Comparison of ENCODE assay signal across 21 mouse cellular contexts in genomic region chr12:79835521-79835920, GRCm38 (mm10).
DNase-seq lines count a peak whose midpoint lies in the region; TF ChIP-seq lines count a peak whose summit lies in the region.
"Had no signal": no experiment of that assay in that cellular context is flagged by ENCODE, and none has a peak within 500 bp of the region (broad histone marks: within the 10 kb centered on the region; RNA-seq: fewer than 3 reads in every experiment).

No protein-coding gene starts in this region.

- no peaks in the 10 kb centered on the region for H3K36me3 ChIP-seq in testis, adult 2 months (ENCODE audit: control insufficient read depth, insufficient read depth, low read length)
- H3K36me3 ChIP-seq in ES-E14 (ENCODE audit: control insufficient read depth, insufficient read depth, low read length, poor library complexity, severe bottlenecking) = no peaks in the 10 kb centered on the region
- H3K36me3 ChIP-seq: forebrain, embryonic 12.5 days; forebrain, embryonic 15.5 days; heart, embryonic 10.5 days; heart, embryonic 13.5 days; hindbrain, embryonic 12.5 days; hindbrain, embryonic 15.5 days had no signal

- H3K4me3 ChIP-seq in testis, adult 2 months (ENCODE audit: control insufficient read depth, low read depth, low read length) = peak overlapping the region; percentile 41
- peak overlapping the region in 1 of 2 experiments; percentile 62; a peak in 2 of 4 replicates for H3K4me3 ChIP-seq in ES-E14 (ENCODE audit: insufficient read depth in 1 of 2, low read depth in 1 of 2, low read length in 2 of 2, poor library complexity in 1 of 2, severe bottlenecking in 1 of 2)
- H3K4me3 ChIP-seq: forebrain, embryonic 12.5 days; forebrain, embryonic 15.5 days; heart, adult 2 months; heart, embryonic 10.5 days; heart, embryonic 13.5 days; hindbrain, embryonic 12.5 days; hindbrain, embryonic 15.5 days had no signal

- H3K9ac ChIP-seq in ES-E14 (ENCODE audit: insufficient read depth, low read depth, low read length, poor library complexity, severe bottlenecking) = no peak overlapping the region
- H3K9ac ChIP-seq: forebrain, embryonic 12.5 days; forebrain, embryonic 15.5 days; heart, embryonic 13.5 days; hindbrain, embryonic 12.5 days; hindbrain, embryonic 15.5 days had no signal

- TF ChIP-seq CTCF in testis, adult 2 months (IDR thresholded peaks at IDR 0.05; ENCODE audit: control insufficient read depth, insufficient read depth, insufficient replicate concordance, low read depth, low read length) = no peak

- H3K27me3 ChIP-seq in testis, adult 2 months (ENCODE audit: control insufficient read depth, insufficient read depth, low read length) = no peaks in the 10 kb centered on the region
- H3K27me3 ChIP-seq: forebrain, embryonic 12.5 days; forebrain, embryonic 15.5 days; heart, embryonic 13.5 days; hindbrain, embryonic 12.5 days; hindbrain, embryonic 15.5 days had no signal

- no peaks in the 10 kb centered on the region for H3K9me3 ChIP-seq in ES-E14 (ENCODE audit: control insufficient read depth, insufficient read depth, low read depth, low read length)
- H3K9me3 ChIP-seq: forebrain, embryonic 12.5 days; forebrain, embryonic 15.5 days; heart, embryonic 10.5 days; heart, embryonic 13.5 days; hindbrain, embryonic 12.5 days; hindbrain, embryonic 15.5 days had no signal

- TF ChIP-seq POLR2A in testis, adult 2 months (IDR thresholded peaks at IDR 0.05; ENCODE audit: control insufficient read depth, low read depth, low read length) = no peak

- peaks cover 4% of the 10 kb centered on the region; the same call in 1 of the 2 replicates for H3K4me1 ChIP-seq in testis, adult 2 months (ENCODE audit: control insufficient read depth, insufficient read depth, low read length)
- H3K4me1 ChIP-seq in ES-E14 (ENCODE audit: control insufficient read depth in 2 of 2, insufficient read depth in 2 of 2, low read length in 2 of 2, poor library complexity in 1 of 2) = peaks cover 0 to 6% of the 10 kb centered on the region in 2 experiments; a peak in 1 of 4 replicates

- H3K27ac ChIP-seq in testis, adult 2 months (ENCODE audit: control insufficient read depth, insufficient read depth, low read depth, low read length) = no peak overlapping the region
- no peak overlapping the region for H3K27ac ChIP-seq in ES-E14 (ENCODE audit: insufficient read depth, low read depth, low read length, poor library complexity, severe bottlenecking)
- H3K27ac ChIP-seq: forebrain, embryonic 12.5 days; forebrain, embryonic 15.5 days; heart, adult 2 months; heart, embryonic 10.5 days; heart, embryonic 13.5 days; hindbrain, embryonic 12.5 days; hindbrain, embryonic 15.5 days had no signal

- no peak for DNase-seq in testis, postnatal 10 days (ENCODE audit: low spot score)
- peak; percentile 54 for DNase-seq in ES-E14 (ENCODE audit: low read depth, low spot score)
- peak; percentile 54 for DNase-seq in testis, postnatal 14 days (ENCODE audit: low spot score)
- no peak for DNase-seq in thymus, postnatal 25 days
- DNase-seq in kidney, postnatal 36 days = no peak
- DNase-seq: adrenal gland, postnatal 10 days; adrenal gland, postnatal 36 days; cerebellum, adult 18-20 months; cerebellum, adult 9-10 months; cerebellum, postnatal 14 days; gastrocnemius, postnatal 10 days; gastrocnemius, postnatal 36 days; heart, adult 2 months; heart, postnatal 14 days had no signal

- in situ Hi-C loops in ES-E14 (cut with MboI; ENCODE audit: low sequenced_read_pairs in 2 of 2, unreplicated experiment in 2 of 2) = no loop called here

TF ChIP-seq in ES-E14, 5 proteins besides CTCF, POLR2A, EP300 and RAD21:
- TF ChIP-seq HCFC1 (IDR thresholded peaks at IDR 0.05; ENCODE audit: borderline replicate concordance, insufficient read depth, low read length) (no peak), CHD2 (IDR thresholded peaks at IDR 0.05; ENCODE audit: low read depth, low read length) (no peak), MAFK (IDR thresholded peaks at IDR 0.05; ENCODE audit: insufficient read depth, low read depth, low read length) (no peak), ZC3H11A (IDR thresholded peaks at IDR 0.05; ENCODE audit: borderline replicate concordance, low read depth, low read length) (no peak), ZNF384 (IDR thresholded peaks at IDR 0.05; ENCODE audit: low read depth, low read length) (no peak)
TF ChIP-seq in ES-E14: peak in this region for 0.

Comparison
In these comparisons a context has a peak if more than half of its experiments do, and no peak if none do; other contexts are left out.
1. DNase-seq: peak in ES-E14 (single experiment) and testis, postnatal 14 days (single experiment); none in testis, postnatal 10 days (single experiment), thymus, postnatal 25 days (single experiment) and kidney, postnatal 36 days (0 of 2).